Mouse (Mus musculus) lung, postnatal 36 days (tissue): ENCODE data around the gene Aig1.

ENCODE experiments used
- DNase-seq: peaks from one replicate; pipeline ENCODE4 v3.0.0; 2022; ENCODE audit warnings: mixed read lengths

The Aig1 gene

DNA sequence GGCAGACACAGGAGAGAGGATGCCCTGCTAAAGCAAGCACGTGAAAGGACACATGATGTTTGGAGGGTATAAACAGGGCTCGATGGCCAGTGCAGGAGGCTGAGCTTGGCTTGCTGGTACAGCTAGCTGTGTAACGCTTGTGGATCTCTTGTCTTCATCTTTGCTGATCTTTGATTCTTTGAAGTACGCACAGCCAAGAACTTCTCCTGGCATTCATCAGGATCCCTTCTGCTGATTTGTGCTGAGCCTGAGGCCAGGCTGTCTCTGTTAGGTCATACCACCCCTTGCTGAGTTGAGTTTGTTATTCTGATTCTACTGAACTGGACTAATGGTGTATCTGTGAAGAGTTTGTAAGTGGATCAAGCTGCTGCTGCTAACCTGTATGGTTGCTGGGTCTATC lies 175.5 kb downstream of the Aig1 start:
- no peak for DNase-seq

DNA sequence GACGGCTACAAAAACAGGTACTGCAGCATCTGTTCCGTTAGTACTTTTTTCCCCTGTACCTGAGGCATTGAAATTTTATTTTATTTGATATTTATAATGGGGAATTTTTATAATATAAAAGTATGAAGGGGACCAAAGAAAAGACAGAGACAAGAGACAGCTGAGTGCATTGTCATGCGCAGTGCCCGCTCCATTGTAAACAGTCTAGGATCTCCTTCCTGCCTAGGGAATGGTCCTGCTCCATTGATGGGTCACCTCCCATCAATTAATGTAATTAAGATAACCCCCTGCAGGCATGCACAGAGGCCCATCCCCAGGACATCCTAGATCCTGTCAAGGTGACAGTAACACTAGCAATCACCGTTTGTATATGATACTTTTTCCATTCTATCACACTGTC lies 178.0 kb downstream of the Aig1 start:
- no peak for DNase-seq

DNA sequence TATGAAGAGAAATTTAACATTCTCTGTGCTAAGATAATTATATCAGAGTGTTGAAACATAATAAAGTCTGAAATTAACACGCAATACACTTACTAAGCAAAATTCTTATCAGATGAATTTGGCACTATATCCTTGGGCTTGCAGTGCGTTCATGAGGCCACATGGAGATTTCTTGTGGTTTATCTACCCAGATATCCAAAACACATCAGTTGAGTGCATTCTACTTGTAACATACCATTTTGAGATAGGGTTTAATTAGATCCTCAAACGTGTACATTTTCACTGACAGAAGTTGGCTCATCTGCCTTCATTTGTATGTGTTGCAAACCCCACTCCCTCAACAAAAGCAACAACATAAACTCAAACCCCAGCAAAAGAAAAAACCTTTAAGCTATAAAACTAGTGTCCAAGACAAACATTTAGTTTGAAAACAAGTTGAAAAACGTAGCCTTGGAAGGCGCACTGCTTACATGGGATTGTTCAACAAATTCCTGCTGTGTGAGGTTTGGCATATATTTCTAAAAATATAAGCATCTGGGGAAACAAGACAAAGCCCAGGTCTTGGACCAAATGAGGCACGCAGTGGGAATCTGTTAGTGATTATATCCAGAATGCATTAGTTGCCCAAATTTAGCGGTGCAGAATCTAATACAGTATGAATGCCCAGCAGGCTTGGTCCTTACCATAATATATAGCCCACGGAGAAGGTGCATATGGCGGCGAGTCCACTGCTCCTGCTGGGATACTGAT lies 178.8 kb downstream of the Aig1 start:
- no peak for DNase-seq

GRCm38 (mm10) chr10:13688386-13689120 lies 180.2 kb downstream of the Aig1 start:
- DNase-seq: no peak

DNA sequence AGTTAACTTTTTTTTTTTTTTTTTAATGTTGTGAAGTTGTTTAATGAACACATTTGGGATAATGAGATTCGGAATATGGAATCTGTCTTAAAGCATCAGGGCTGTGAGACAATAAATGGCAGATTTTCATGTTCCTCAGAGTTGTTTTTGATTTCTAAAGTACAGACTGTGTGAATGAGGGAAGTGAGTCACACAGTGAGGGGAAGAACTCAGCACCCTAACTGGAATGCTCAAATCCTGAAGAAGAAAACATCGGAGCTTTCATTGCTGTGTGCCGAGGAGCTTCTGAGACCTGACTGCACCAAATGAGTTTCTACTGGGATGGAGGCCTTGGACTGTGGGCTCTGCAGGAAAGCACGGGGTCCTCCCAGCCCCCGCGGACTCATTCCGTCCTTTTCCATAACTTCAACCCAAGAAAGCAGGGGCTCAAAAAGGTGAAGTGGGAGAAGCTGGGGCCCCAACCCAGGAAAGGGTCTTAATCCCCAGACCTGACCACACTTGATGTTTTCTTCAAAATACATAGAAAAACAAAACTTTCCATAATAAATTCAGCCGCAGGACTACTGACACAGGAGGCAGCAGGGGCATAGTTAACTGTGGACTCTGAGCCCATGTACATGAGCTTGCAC lies 181.5 kb downstream of the Aig1 start:
- DNase-seq: no peak

- no peak for DNase-seq
These were observed 182.7 kb downstream of the Aig1 start for GRCm38 (mm10) chr10:13686127-13686526.

DNA sequence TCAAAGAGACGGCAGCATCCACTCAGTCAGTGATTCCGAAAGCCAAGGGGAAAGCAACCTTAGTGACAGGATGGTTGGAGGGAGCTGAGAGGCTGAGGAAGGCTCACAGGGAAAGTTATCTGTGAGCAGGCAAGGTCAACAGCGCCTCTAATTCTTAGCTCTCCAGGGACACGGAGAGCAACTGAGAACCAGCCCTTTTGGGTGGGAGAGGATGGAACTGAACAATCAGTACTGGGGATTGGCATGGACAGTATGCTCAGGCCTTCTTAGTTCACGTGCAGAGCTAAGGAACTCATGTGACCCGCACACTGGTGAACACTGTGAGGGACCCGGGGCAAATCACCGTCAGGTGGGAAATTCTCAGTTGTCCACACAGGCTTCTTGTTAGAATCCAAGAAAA lies 183.4 kb downstream of the Aig1 start:
- no peak for DNase-seq

GRCm38 (mm10) chr10:13684452-13684851 lies 184.3 kb downstream of the Aig1 start:
- no peak for DNase-seq

- peak; percentile 9 for DNase-seq
These were observed 186.2 kb downstream of the Aig1 start for GRCm38 (mm10) chr10:13682565-13682964.

GRCm38 (mm10) chr10:13677440-13677839 lies 191.3 kb downstream of the Aig1 start:
- peak; percentile 37 for DNase-seq

DNA sequence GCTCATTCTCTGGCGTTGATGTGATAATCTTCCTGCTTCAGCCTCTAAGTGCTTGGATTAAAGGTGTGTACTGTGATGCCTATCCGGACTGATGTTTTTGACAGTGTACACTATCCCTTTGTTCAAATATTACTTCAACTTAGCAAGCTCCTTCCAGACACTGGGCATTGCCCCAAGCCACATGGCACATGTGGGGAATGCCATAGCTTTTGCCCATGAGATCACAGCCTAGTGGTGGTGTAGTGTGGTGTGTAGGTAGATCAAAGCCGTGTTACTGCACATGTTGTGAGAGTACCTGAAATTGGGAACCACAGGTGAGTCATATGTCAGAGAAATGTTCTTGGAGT lies 193.8 kb downstream of the Aig1 start:
- DNase-seq: no peak

DNA sequence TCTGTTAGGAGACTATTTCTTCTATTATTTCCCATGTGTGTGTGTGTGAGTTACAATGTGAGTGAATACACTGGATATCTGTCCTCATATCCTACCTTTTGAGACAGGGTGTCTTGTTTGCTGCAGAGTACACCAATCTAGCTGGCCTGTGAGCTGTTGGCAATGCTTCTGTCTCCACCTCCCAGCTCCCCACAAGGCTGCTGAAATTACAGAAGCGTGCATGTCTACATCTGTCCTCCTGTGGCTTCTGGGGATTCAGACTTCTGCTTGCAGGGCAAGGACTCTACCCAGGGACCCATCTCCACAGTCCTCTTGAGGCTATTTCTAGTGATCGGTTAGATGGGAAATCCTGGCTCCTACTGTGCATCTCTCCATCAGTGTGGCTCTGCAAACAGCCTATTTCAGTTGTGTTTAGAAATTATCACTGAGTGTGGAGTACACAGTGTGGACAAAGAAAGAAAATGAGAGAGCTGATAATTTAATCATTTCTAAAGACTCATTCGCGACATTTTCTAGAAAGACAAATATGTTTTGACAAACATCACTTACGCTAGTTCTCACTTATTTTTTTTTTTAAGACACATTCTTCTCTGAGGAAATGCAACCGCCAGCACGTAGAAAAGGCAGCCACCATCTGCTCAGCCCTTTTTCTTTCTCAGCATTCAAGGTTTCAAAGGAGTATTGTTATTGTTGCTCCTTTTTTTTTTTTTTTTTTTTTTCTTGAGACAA lies 194.3 kb downstream of the Aig1 start:
- no peak for DNase-seq

DNA sequence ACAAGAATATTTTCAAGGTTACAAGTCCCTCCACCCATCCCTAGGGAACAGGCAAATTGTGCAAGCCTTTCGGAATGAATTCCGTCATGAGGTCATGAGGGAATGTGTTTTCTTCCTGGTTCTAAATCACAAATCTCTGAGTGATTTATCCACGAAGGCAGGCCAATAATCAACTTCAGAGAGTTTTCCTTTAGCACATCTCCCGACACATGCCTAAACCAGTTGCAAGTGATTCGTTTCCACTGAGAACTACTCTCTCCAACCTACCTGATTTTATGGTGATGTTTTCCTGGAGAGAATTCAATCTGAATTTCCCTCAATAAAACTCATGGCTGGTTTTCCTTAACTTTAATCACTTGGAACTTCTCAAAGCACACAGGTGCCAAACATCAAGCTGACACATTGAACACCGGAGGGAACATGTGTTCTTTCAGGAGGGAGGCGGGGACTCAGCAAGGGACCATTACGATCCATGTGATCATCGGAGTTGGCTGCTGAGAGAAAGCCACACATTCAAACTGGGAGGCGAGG lies 201.5 kb downstream of the Aig1 start:
- peak; percentile 16 for DNase-seq

- no peak for DNase-seq
These were observed 205.3 kb downstream of the Aig1 start for GRCm38 (mm10) chr10:13663476-13663875.

- no peak for DNase-seq
These were observed 209.0 kb downstream of the Aig1 start for GRCm38 (mm10) chr10:13659778-13660177.

- DNase-seq: no peak
These were observed 214.9 kb downstream of the Aig1 start for GRCm38 (mm10) chr10:13653739-13654462.

GRCm38 (mm10) chr10:13653326-13653725 lies 215.5 kb downstream of the Aig1 start:
- DNase-seq: no peak

GRCm38 (mm10) chr10:13652061-13652460 lies 216.7 kb downstream of the Aig1 start:
- no peak for DNase-seq

DNA sequence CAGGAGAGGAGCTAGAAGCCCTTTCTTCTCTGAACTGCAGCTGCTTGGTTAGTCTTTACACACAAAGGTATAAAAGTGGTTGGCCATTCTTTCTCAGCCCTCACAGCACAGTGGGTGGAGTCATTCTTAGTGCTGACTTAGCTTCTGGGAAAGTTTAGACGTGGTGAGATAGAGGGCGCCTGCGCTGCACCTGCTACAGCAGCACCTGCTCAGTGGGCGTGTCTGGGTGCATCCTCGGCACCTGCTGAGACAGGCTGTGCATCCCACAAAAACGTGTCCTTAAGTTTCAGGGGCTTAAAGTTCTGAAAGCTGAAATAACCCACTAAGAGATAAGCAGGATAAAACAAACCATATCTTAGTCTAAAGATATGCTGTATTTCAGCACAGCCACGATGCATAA lies 227.0 kb downstream of the Aig1 start:
- peak; percentile 28 for DNase-seq

DNA sequence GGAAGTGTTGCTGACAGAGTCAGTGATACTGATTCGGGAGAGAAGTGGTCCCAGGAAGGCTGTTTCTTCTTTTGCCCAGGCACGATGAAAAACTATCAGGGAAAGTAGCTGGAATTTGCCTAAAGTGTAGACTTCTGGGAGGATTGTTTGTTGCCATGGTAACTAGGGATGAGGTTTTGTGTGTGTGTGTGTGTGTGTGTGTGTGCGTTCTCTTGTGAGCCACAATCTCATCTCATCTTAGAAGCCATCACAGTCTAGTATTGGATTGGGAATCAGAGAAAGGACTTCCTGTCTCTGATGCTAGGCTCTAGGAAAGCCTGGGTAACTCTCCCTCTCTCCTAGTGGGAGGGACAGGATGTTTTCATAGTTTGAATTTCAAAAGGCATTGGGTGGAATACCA lies 237.0 kb downstream of the Aig1 start:
- no peak for DNase-seq

DNA sequence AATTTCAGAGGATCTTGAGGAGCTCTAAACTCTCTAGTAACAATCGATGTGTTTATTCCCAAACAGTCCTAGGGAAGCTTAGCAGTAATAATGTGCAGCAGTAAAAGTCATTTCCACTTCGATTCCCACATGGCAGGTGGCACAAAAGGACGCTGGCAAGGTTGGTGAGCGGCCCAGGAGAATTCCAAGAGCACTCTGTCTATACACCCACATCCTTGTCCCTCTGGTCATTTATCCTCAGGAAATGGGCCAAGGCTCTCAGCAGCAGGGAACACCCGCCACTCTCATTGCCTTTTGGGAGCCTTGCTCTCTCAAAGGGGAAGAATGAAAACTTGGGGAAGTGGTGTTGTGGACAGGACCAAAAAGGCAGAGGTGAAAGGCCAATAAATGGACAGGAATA lies 245.0 kb downstream of the Aig1 start:
- DNase-seq: no peak

GRCm38 (mm10) chr10:13600926-13601325 lies 267.9 kb downstream of the Aig1 start:
- DNase-seq: no peak
